Mouse (Mus musculus): Measurements from ENCODE around the gene Fcgr4. TPM values are rescaled to one million over a fixed set of nuclear protein-coding genes. Genes with fewer than 3 reads are reported as not detected.

The Fcgr4 gene
- total RNA-seq, 2 experiments from 2014 or later = not detected

DNA sequence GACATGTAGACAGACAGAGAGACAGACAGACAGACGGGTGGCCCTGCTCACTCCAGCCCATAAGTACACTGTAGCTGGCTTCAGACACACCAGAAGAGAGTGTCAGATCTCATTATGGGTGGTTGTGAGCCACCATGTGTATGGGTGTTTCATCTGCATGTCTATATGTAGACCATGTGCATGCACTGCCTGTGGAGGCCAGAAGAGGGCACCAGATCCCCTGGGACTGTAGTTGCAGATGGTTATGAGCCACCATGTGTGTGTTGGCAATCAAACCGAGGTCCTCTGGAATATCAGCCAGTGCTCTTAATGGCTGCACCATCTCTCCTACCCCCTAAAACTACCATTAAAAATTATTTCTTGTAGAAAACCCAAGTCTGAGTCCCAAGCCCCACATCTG is 11.8 kb upstream of the Fcgr4 start:
- no peak for DNase-seq (ENCODE audit: low spot score in 2 of 2)

- DNase-seq (ENCODE audit: low spot score in 2 of 2) = no peak
Observed at GRCm38 (mm10) chr1:171011733-171012132, 7.0 kb upstream of the Fcgr4 start.

DNA sequence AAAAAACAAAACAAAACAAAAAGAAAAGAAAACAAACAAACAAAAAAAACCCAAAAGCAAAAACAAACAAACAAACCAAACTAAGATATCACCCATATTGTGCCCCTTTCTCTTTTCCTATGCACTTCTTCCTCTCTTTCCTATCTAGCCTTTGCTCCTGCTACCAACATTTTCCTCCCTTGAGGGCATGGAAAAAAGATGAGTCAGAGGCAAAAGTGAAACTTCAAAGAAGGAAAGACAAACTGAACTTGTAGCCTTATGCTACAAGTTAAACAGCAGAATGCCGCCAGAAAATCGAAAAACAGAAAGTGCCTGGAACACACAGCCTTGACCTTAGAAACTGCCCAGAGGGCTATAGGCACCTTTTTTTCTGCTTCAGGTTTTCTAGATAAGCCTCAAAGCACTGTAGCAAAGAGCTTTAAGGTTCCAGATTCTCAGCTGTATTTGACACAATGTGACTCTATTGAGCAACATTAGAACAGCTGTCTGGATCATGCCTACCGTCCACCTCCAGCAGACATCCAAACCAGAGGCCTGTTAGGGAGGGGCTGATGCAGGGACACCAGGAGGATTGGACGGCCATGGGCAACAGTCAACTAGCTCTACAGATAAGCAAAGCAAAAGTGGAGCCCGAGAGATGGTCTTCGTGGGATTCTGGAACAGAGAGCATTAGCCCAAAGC is 1.9 kb upstream of the Fcgr4 start:
- no peak for DNase-seq (ENCODE audit: low spot score in 2 of 2)

DNA sequence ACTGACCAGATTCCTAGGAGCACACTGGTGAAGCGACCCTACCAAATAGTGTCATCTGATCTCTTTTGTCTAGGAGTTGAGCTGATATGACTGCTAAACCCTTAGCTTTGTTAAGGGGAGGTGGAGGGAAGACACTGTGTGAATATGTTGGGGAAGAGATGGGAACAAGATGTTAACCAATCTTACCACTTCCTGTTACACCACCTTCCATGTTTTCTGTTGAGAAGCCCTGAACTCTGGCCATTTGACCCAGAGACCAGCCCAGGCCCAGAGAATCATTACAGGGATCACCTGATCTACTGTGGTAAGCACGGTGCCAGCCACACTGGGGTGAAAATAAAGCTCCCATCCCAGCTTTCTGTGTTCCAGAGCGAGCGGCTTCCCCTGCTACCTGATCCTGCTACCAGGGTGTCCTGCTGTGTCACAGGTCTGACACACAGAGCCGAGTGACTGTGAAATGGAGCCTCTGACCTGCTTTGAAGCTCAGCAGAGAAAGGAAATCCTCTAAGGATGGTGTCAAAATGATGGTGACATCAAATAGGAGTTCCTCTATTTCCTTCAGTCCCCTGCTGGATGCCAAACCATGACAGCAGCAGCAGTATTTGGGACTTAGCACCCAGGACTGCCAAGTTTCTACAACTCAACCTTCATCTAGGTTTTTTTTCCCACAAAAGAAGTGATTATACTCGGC is 1.1 kb upstream of the Fcgr4 start:
- no peak for DNase-seq (ENCODE audit: low spot score in 2 of 2)

DNA sequence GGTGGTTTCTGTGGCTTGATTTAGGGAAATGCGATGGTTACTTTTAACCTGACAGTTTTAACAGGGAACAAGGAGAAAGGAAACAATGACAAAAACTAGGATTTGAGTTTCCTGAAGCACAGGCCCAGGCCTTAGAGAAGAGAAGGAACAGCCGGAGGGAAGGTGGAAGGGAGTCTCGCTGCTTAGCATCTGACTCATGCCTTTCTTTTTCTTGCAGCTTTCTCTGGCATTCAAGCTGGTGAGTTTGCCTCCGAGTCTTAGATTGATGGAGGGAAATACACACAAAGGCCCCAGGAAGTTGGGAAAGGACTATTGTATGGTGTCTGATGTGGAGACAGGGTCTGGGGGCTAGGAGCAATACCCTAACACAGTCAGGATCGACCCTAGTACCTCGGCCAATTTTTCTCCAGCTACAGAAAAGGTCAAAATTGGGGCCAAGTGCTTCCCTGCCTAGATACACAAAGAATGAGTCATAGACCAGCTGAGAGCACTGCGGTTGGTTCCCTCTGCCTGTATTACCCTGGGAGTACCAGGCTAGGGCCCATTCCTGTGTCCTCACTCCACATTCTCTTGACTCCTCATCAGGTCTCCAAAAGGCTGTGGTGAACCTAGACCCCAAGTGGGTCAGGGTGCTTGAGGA is 711 bp downstream of the Fcgr4 start:
- peak in 1 of 2 experiments; percentile 33 for DNase-seq (ENCODE audit: low spot score in 2 of 2)

- no peak for DNase-seq (ENCODE audit: low spot score in 2 of 2)
Observed at GRCm38 (mm10) chr1:171031752-171032151, 13.0 kb downstream of the Fcgr4 start.

DNA sequence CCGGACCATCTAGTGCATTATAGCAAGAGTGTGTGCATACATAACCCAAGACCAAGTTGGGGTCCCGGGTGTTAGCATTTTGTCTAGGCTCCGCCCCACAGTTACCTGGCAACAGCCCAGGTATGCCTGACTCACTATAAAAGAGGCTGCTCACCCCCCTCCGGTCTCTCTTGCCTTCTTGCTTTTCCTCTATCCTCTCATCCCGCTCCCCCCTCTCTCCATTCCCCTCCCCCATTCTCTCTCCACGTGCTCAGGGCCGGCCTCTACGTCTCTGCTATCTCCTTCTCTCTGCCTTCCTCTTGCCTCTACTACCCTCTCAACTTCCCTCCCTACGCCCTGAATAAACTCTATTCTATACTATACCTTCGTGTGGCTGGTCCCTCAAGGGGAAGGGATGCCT is 14.0 kb downstream of the Fcgr4 start:
- no peak for DNase-seq (ENCODE audit: low spot score in 2 of 2)

DNA sequence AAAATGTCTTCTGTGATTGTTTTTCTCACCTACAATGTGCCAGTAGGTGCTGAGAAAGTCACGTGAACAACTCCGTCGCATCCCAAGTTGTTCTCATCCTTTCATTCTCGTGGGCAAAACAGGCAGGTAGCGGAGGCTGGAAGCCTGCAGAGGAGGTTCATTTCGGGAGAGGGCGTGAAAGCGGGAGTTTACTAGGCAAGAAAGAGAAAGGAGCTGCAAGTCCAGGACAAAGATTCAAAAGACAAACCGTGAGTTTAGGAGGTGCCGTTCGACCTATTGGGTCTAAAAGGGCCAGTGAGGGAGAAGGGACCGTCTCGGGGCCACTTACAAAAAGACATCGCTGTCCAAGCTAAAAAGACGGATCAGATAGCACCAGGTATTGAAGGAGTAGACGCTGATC is 14.5 kb downstream of the Fcgr4 start:
- peak; percentile 29 to 38 for DNase-seq (ENCODE audit: low spot score in 2 of 2)

GRCm38 (mm10) chr1:171033756-171034155 is 15.0 kb downstream of the Fcgr4 start:
- DNase-seq (ENCODE audit: low spot score in 2 of 2) = peak; percentile 93

GRCm38 (mm10) chr1:171034201-171034600 is 15.5 kb downstream of the Fcgr4 start:
- DNase-seq (ENCODE audit: low spot score in 2 of 2) = peak; percentile 7 to 20

GRCm38 (mm10) chr1:171035611-171036010 is 16.9 kb downstream of the Fcgr4 start:
- DNase-seq (ENCODE audit: low spot score in 2 of 2) = no peak

DNA sequence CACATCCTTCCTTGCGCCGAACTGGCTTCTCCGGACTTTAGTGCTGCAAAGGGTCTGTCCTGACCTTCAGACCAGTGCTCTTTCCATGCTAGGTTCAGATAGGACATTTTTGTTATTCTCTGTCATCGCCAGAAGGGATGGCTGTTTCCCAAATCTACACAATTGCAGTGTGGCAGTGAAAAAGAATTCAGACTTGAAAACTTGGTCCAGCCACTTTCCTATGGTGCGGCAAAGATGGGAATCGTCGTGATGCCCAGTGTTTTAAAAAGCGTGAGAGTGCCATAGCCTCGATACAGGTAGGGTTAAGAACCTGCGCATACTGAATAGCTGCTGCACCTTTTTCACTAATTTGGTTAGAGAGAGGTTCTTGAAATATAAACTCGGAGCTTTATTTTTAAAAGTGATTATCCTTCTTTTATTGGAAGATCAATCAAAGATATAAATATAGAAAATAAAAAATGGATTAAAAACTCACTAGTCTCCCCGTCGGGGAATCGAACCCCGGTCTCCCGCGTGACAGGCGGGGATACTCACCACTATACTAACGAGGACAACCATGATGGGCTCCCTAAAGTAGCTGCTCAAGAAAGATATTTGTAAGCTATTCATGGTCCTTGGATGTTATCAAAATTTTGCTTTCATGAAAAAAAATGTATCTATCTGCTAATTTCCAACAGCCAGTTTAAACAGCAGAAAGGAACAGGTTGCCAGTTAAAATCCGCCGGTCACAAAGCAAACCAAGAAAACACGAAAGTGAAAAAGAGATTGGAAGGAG is 18.0 kb downstream of the Fcgr4 start:
- peak; percentile 82 to 88 for DNase-seq (ENCODE audit: low spot score in 2 of 2)

DNA sequence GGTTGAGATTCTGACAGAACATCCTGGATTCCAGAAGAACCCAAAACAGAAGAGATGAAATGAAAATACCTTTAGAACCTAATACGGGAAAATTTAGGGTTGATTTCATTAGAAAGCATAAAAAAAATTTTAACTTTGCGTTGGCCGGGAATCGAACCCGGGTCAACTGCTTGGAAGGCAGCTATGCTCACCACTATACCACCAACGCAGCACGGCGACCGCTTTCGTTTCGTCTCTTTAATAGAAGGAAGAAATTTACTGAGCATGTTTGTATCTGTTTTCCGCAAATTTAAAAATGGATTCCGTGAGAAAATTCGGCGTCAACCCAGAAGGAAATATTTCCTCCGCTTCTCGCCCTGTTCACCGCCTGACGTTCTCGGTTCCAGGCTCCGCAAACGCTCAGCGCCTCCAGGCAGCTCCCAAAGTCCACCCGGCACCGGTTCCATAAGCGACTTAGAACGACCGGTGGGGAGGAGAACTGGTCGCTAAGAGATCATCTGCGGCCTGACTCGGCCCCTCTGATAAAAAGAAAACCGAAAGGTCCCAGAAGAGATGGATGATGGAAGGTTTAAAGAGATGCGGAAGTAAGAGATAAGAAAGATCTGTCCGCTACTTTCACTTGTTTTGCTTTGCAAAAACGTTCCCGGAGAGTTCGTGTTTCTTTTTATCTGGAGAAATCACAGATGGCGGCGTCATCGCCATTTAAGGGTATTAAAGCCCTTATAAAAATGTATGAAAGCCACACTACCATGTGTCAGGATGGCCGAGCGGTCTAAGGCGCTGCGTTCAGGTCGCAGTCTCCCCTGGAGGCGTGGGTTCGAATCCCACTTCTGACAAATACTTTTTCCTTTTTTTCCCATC is 19.4 kb downstream of the Fcgr4 start:
- DNase-seq (ENCODE audit: low spot score in 2 of 2) = peak; percentile 82 to 83

DNA sequence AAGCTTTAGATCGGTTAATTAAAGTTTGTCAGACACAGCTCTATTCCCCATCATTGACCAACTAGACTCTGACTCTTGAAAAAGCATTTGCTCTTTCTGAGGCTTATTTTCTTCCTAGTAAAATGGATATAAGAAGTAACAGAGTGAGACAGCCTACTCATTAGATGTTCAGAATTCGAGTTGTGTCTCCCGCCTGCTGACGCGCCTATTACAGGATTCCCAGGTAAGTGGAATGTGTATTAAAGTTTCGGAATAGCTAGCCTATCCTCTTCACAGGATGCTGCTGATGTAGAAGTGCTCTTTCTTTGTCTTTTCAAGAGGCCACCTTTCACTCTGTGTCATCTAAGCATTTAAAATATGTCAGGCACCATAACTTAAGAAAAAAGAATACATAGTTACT is 20.4 kb downstream of the Fcgr4 start:
- no peak for DNase-seq (ENCODE audit: low spot score in 2 of 2)

DNA sequence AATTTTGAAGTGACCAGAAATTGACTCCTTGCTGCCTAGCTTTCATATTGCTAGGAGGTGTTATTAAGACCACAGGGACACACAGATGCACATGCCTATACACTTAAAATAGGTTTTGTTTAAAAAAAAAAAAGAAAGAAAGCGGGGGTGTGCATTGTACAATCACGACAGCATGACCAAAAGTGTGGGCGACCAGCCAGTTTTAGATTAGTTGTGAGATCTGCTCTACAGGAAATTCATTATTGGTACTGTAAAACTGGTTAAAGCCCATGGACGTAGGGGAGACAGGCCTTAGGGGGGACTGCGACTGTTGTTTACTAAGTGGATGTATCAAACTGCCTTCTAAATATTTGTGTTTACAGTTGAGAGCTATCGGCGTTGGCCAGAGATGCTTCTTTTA is 21.2 kb downstream of the Fcgr4 start:
- DNase-seq (ENCODE audit: low spot score in 2 of 2) = no peak

DNA sequence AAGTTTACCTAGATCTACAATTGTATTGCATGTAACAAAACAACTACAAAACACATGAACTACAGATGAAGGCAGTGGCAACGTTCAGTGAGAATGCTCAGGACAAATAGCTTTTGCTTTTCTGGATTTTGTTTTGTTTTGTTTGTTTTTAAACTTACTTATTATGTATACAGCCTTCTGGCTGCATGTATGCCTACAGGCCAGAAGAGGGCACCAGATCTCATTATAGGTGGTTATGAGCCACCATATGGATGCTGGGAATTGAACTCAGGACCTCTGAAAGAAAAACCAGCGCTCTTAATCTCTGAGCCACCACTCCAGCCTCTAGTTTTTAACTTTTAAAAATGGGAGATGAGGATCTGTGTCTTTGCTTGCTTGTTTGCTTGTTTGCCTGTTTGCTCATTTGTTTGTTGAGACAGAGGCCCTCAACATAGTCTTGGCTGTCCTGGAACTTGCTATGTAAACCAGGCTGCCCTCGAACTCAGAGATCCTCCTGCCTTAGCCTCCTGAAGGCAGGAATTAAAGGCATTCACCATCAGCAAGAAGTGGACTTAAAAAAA is 25.0 kb downstream of the Fcgr4 start:
- DNase-seq (ENCODE audit: low spot score in 2 of 2) = no peak

- peak; percentile 83 to 86 for DNase-seq (ENCODE audit: low spot score in 2 of 2)
Observed at GRCm38 (mm10) chr1:171044365-171045078, 25.8 kb downstream of the Fcgr4 start.

GRCm38 (mm10) chr1:171045079-171045465 is 26.4 kb downstream of the Fcgr4 start:
- no peak for DNase-seq (ENCODE audit: low spot score in 2 of 2)

- no peak for DNase-seq (ENCODE audit: low spot score in 2 of 2)
Observed at GRCm38 (mm10) chr1:171046501-171046900, 27.8 kb downstream of the Fcgr4 start.

DNA sequence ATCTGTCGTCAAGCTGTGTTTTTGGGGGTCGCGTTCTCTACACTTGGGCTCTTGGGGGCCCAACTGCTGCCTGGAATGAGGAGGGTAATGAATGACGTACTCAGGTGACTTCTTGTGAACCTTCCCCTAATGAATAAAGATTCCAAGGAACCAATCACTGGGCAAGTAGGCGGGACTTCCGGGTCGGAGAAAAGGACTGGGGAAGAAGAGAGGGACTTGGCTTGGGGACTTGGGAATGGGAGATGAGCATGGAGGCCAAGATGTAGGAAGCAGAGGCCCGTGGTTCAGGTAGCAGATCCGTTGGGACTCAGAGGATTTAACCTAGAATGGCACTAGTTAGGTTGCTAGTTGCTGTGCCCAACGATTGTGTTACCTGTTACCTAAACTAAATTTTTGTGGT is 30.5 kb downstream of the Fcgr4 start:
- no peak for DNase-seq (ENCODE audit: low spot score in 2 of 2)
